Mouse (Mus musculus): ENCODE measurements around the gene Wwox.

Gene Wwox

DNA sequence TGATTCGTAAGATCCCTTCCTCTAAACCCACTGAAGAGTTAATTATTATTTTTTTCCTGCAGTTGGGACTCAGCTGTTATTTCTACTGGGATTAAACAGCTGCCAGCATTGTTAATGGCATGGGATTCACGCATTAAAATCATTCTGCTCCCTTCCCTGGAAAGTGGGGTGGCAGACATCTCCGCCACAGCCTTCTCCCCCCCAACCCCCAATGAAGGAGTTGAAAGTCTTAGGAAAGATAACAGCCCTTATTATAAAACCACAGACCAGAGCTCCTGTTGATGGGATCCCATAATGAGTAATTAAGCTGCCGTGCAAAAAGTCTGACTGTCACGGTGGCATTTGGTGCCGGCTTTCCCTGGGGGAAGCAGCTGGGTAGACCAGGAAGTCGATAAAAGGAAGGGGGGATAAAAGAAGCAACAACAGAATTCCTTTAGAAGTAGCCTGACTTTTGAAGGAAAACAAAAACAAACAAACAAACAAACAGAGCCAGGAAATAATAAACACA lies 694.3 kb downstream of the Wwox start:
- DNase-seq = no peak

- no peak for DNase-seq
Measured at GRCm38 (mm10) chr8:115136888-115137287, 697.4 kb downstream of the Wwox start.

GRCm38 (mm10) chr8:115141614-115142013 lies 702.2 kb downstream of the Wwox start:
- no peak for DNase-seq

DNA sequence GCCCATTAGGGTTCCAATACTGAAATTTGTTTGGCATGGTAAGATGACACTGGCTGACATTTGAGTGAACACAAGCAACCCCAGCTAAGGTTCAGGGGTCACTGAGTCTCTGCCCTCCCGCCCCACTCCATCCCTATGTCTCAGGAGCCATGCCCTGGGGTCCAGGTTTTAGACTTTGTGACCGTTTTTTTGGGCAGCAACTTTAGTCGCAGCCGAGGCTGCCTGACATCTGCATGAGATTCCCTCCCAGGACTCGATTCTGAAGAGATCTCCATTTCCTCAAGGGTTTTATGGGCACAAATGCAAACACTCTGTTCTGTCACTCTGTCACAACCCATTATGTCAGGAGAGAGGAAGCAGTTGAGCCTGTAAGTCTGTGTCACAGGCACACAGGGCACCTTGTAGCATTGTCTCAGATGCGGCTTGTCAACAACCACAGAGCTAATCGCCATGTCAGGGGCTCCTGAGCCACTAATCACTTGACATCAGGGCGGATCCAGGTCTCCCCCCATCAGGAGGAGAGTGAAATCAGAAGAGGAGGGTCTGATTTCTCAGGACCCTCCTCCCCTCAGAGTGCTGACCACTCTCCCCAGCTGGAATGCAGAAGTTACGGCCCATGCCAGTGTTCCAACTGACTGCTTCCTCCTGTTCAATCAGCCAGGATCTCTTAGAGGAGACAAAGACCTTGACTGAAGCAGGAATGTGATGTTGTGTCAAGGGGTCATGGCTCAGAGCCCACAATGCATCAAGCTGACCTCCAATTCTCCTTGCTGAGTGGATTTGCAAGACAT lies 704.3 kb downstream of the Wwox start:
- peak; percentile 56 for DNase-seq

DNA sequence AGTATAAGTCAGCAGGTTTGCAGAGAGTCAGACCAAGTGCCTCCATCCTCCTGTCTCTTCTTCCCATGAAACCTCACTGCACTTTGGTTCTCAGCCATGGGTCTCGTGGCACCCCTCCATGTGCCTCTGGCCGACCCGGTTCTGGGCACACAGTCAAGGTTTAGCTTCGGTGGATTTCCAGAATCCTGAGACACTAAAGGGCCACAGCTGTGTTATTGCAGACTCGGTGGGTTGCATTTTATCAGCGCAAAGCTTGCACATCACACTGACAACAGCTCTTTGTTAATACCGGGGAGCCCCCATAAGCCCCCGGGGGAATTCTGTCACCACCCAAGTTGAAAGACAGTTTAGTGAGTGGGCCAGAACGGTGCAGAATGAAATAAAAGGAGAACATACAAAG lies 707.6 kb downstream of the Wwox start:
- DNase-seq = no peak

DNA sequence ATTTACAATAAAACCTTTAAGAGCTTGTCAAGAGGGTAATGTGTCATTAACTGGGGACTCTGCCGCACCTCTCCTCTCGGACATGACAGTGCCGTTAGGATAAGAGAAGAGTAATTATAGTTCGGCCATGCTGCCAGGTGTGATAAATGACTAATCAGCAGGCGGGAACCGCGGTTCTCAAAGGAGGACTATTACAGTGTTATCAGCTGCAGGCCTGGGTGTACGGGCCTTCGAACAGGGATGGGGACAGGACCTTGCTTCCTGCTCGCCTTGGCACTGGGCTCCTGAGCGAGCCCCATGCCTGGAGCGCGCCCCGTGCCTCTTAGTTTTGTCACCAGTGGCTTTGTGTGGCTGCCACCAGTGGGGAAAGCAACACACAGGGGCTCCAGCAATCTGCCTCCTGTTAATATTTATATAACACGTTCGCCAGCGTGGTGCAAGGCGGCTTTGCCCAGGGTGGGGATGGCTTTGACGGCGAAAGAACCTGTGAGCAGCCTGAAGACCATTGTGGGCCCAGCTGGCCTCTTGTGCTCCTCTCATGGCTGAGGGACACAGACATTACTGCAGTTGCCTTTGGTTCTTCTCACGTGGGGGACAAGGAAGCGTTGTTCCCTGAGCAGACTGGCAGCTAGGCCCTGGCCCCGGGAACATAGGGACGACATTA lies 711.1 kb downstream of the Wwox start:
- no peak for DNase-seq

DNA sequence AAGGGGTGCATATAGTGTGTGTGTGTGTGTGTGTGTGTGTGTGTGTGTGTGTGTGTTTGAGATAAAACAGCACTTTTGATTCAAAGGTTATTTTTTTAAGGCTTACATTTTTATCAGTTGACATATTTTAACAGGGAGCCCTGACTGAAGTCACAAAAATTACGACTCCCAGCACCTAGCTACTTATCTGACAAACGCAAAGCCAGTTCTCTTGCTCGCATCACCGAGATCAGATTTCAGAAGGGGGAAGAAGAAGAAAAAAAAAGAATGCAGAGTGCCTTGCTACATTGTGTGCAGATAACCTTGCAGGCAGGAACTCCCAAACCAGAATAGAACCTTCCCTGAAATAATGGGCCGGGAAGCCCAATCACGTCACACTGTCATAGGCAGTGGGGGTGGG lies 712.0 kb downstream of the Wwox start:
- DNase-seq = no peak

GRCm38 (mm10) chr8:115154096-115154495 lies 714.6 kb downstream of the Wwox start:
- DNase-seq = no peak

GRCm38 (mm10) chr8:115156142-115156541 lies 716.7 kb downstream of the Wwox start:
- DNase-seq = no peak

GRCm38 (mm10) chr8:115157977-115158720 lies 718.7 kb downstream of the Wwox start:
- no peak for DNase-seq

- no peak for DNase-seq
Measured at GRCm38 (mm10) chr8:115158721-115159111, 719.3 kb downstream of the Wwox start.

GRCm38 (mm10) chr8:115159208-115159607 lies 719.8 kb downstream of the Wwox start:
- no peak for DNase-seq

DNA sequence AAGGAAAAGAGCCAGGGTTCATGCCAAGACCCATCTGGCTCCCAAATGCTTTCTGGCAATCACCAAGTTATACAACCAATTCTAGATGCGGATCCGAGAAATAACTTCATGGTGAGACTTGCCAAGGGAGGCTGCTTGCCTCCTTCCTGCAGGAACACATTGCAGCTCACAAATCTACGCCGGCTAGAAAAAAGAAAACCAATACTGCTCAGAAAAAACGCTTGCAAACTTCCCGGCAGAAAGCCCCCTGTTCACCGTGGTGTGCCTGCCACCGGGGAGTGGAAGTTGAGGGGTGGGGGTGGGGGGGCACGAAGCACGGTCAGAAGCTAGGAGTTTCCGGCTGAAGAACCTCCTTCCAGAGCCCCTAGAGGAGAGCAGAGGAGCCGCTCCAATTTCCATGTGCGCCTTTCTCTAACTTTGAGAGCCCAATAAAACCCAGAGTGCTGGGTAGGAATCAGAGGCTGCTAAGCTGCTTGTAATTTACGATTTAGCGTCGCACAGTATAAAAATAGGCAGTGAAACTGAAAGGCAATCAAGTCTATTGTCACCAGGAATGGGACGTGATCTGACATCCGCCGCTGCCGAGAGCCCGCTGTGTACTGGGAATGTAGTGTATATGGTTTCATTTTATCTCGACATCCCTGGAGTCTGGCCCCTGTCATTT lies 720.4 kb downstream of the Wwox start:
- peak; percentile 30 for DNase-seq

- DNase-seq = no peak
Measured at GRCm38 (mm10) chr8:115160407-115160806, 721.0 kb downstream of the Wwox start.

GRCm38 (mm10) chr8:115161520-115161919 lies 722.1 kb downstream of the Wwox start:
- DNase-seq = no peak

GRCm38 (mm10) chr8:115164872-115165271 lies 725.4 kb downstream of the Wwox start:
- DNase-seq = no peak

- no peak for DNase-seq
Measured at GRCm38 (mm10) chr8:115173634-115174081, 734.2 kb downstream of the Wwox start.

- no peak for DNase-seq
Measured at GRCm38 (mm10) chr8:115185431-115185964, 746.0 kb downstream of the Wwox start.

GRCm38 (mm10) chr8:115186121-115186811 lies 746.8 kb downstream of the Wwox start:
- DNase-seq = peak; percentile 48

DNA sequence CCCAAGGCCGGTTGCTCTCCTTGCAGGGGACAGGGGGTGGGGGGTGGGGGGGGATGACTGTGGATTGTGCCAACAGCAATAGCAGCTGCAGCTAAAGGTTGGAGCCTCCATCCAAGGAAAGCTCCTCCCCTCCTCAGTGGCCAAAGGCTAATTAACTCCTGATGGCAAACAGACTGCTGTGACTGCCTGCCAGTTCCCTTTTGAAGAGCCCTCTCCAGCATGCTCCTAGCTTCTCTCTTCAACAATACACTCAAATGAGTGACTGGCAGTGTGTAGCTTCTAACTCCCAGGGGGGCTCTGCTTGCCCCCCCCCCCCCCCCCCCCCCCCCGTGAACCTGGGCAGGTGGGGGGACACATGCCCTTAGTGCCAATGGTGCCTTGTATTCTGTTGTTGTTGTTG lies 747.4 kb downstream of the Wwox start:
- peak; percentile 58 for DNase-seq

- DNase-seq = no peak
Measured at GRCm38 (mm10) chr8:115188446-115188845, 749.0 kb downstream of the Wwox start.

GRCm38 (mm10) chr8:115189836-115190235 lies 750.4 kb downstream of the Wwox start:
- no peak for DNase-seq
